Mouse (Mus musculus): ENCODE results near the gene Nr1h5. TPM values are rescaled to one million over a fixed set of nuclear protein-coding genes. Genes with fewer than 3 reads are reported as not detected.

Nr1h5 gene
- polyA plus RNA-seq, 1 experiment from 2014 or later = not detected

DNA sequence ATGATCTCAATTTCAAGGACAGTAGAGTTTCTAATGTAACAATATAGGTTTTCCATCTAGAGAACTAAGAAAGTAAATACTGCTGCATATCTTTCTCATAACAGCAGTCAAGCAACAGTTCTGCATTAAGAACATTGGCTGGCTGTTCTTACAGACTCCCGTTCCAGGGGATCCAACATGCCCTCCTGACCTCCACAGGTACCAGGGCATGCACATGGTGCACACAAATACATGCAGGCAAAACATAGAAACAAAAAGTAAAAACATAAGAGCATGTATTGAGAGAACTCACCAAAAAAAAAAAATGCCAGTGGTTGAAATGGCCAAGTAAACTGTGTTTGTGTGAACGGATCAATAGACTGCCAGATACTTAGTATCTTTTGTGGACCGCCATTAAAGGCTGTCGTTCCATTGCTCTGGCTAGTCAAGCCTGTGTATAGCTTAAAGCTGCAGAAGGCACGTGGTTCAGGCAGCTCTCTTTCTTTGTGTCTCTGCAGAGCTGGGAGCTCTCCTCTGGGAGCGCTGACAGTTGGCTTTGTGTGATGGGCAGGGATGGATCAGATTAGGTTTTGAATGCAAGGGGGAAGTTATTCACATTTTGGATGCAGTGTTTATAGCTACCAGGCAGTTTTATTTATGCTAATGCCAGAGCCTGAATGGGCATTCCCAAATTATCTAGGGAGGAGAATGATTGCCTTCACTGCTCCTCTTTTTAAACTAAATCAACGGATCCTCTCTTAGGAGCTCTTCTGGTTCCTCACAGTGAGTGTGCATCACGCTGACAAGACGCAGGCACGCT is 15.8 kb upstream of the Nr1h5 start:
- 6% methylated on average over 10 of the region's 10 CpGs for WGBS
- peak; percentile 100 for ATAC-seq

GRCm38 (mm10) chr3:102976906-102977305 is 13.0 kb upstream of the Nr1h5 start:
- Histone ChIP-seq H3K4me2 (ENCODE audit: low read length) (no peak overlapping the region), H3K4me3 (replicated peaks; ENCODE audit: low read length) (no peak overlapping the region), H3K27ac (ENCODE audit: low read length) (no peak overlapping the region), H3K9me3 (ENCODE audit: control insufficient read depth, low read length) (no peaks in the 10 kb centered on the region), H3K4me1 (replicated peaks; ENCODE audit: control insufficient read depth, insufficient read depth, low read length) (peaks cover 7% of the 10 kb centered on the region), H3K27me3 (replicated peaks; ENCODE audit: control insufficient read depth, insufficient read depth, low read length) (no peaks in the 10 kb centered on the region), H3K36me3 (ENCODE audit: control insufficient read depth, insufficient read depth) (no peaks in the 10 kb centered on the region), H3K9ac (replicated peaks; ENCODE audit: low read depth, low read length) (no peak overlapping the region)
- ATAC-seq = no peak
- WGBS = 80% methylated on average over 4 of the region's 4 CpGs

More for the DNA sequence above, 15.8 kb upstream of the Nr1h5 start:
- Histone ChIP-seq H3K27me3 (replicated peaks; ENCODE audit: control insufficient read depth, insufficient read depth, low read length) (no peaks in the 10 kb centered on the region), H3K4me2 (ENCODE audit: low read length) (peak overlapping the region; percentile 46), H3K4me3 (replicated peaks; ENCODE audit: low read length) (peak overlapping the region; percentile 12), H3K4me1 (replicated peaks; ENCODE audit: control insufficient read depth, insufficient read depth, low read length) (peaks cover 7% of the 10 kb centered on the region), H3K9me3 (ENCODE audit: control insufficient read depth, low read length) (no peaks in the 10 kb centered on the region), H3K27ac (ENCODE audit: low read length) (peak overlapping the region; percentile 78), H3K36me3 (ENCODE audit: control insufficient read depth, insufficient read depth) (no peaks in the 10 kb centered on the region), H3K9ac (replicated peaks; ENCODE audit: low read depth, low read length) (peak overlapping the region; percentile 47)

DNA sequence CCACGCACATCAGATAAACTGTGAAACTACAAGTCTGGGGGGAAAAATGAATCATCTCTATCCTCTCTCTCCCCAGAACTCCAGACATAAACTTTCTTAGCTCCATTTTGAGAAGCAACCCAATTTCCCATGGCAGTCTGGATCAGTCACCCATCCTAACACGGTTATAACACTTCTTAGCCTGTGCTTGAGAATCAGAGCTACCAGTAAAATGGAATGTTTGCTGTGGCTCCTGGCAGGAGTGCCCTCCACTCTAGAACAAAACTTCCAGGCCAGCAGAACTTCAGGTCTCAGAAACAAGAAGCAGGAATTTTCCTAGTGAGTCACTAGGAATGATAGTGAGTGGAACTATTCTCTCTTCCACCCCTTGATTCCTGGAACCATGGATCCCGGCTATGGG is 6.6 kb upstream of the Nr1h5 start:
- Histone ChIP-seq H3K4me2 (ENCODE audit: low read length) (no peak overlapping the region), H3K36me3 (ENCODE audit: control insufficient read depth, insufficient read depth) (no peaks in the 10 kb centered on the region), H3K4me1 (replicated peaks; ENCODE audit: control insufficient read depth, insufficient read depth, low read length) (no peaks in the 10 kb centered on the region), H3K9ac (replicated peaks; ENCODE audit: low read depth, low read length) (no peak overlapping the region), H3K27me3 (replicated peaks; ENCODE audit: control insufficient read depth, insufficient read depth, low read length) (no peaks in the 10 kb centered on the region), H3K4me3 (replicated peaks; ENCODE audit: low read length) (no peak overlapping the region), H3K27ac (ENCODE audit: low read length) (no peak overlapping the region), H3K9me3 (ENCODE audit: control insufficient read depth, low read length) (no peaks in the 10 kb centered on the region)
- 80% methylated on average over 3 of the region's 3 CpGs for WGBS
- ATAC-seq = no peak

GRCm38 (mm10) chr3:102970067-102970466 is 6.1 kb upstream of the Nr1h5 start:
- Histone ChIP-seq H3K4me2 (ENCODE audit: low read length) (no peak overlapping the region), H3K36me3 (ENCODE audit: control insufficient read depth, insufficient read depth) (no peaks in the 10 kb centered on the region), H3K27me3 (replicated peaks; ENCODE audit: control insufficient read depth, insufficient read depth, low read length) (no peaks in the 10 kb centered on the region), H3K4me3 (replicated peaks; ENCODE audit: low read length) (no peak overlapping the region), H3K27ac (ENCODE audit: low read length) (no peak overlapping the region), H3K9ac (replicated peaks; ENCODE audit: low read depth, low read length) (no peak overlapping the region), H3K9me3 (ENCODE audit: control insufficient read depth, low read length) (no peaks in the 10 kb centered on the region), H3K4me1 (replicated peaks; ENCODE audit: control insufficient read depth, insufficient read depth, low read length) (no peaks in the 10 kb centered on the region)
- WGBS = 40% methylated on average over 9 of the region's 9 CpGs
- ATAC-seq = no peak

DNA sequence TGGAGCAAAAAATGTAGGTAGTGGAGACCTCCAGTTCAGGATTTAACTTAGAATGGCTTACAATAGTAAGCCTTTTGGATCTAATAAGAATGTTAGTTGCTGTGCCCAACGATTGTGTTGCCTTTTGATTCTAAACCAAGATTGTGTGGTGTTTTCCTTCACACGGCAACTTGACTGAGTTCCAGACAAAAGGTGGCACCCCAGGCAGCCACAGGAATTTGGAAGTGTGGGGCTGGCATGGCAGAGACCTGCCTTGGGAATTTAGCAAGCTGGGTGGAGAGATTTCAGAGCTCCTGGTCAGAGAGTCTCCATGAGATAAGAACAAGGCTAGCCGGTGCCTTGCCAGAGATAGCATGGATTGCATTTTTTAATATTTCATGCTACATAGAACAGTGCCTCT is 8.3 kb downstream of the Nr1h5 start:
- Histone ChIP-seq H3K36me3 (ENCODE audit: control insufficient read depth, insufficient read depth) (no peaks in the 10 kb centered on the region), H3K4me1 (replicated peaks; ENCODE audit: control insufficient read depth, insufficient read depth, low read length) (no peaks in the 10 kb centered on the region), H3K9ac (replicated peaks; ENCODE audit: low read depth, low read length) (no peak overlapping the region), H3K27me3 (replicated peaks; ENCODE audit: control insufficient read depth, insufficient read depth, low read length) (no peaks in the 10 kb centered on the region), H3K27ac (ENCODE audit: low read length) (no peak overlapping the region), H3K4me2 (ENCODE audit: low read length) (no peak overlapping the region), H3K9me3 (ENCODE audit: control insufficient read depth, low read length) (no peaks in the 10 kb centered on the region), H3K4me3 (replicated peaks; ENCODE audit: low read length) (no peak overlapping the region)
- WGBS = 43% methylated on average over 3 of the region's 3 CpGs
- no peak for ATAC-seq

DNA sequence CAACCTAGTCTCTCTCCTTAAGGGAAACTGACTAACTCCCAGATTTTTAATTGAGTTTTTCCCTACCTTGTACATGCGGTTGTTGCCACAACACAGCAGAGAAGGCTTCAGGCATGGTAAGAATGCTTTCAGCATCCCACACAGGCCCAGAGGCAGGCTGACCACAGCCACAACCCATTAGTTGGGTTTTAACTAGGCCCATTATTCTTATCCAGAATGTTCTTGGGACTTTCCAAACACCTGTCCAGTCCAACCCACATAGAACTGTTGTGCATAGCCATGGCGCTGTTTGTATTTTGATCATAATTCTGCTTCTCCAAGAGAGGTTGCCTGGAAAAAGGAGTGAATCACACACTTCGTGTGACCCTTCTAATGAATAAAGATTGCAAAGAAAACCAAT is 8.8 kb downstream of the Nr1h5 start:
- Histone ChIP-seq H3K4me3 (replicated peaks; ENCODE audit: low read length) (no peak overlapping the region), H3K9ac (replicated peaks; ENCODE audit: low read depth, low read length) (no peak overlapping the region), H3K36me3 (ENCODE audit: control insufficient read depth, insufficient read depth) (no peaks in the 10 kb centered on the region), H3K4me1 (replicated peaks; ENCODE audit: control insufficient read depth, insufficient read depth, low read length) (no peaks in the 10 kb centered on the region), H3K9me3 (ENCODE audit: control insufficient read depth, low read length) (no peaks in the 10 kb centered on the region), H3K27ac (ENCODE audit: low read length) (no peak overlapping the region), H3K4me2 (ENCODE audit: low read length) (no peak overlapping the region), H3K27me3 (replicated peaks; ENCODE audit: control insufficient read depth, insufficient read depth, low read length) (no peaks in the 10 kb centered on the region)
- no peak for ATAC-seq
- 85% methylated on average over 3 of the region's 3 CpGs for WGBS

GRCm38 (mm10) chr3:102954476-102954875 is 9.5 kb downstream of the Nr1h5 start:
- no peak for ATAC-seq

DNA sequence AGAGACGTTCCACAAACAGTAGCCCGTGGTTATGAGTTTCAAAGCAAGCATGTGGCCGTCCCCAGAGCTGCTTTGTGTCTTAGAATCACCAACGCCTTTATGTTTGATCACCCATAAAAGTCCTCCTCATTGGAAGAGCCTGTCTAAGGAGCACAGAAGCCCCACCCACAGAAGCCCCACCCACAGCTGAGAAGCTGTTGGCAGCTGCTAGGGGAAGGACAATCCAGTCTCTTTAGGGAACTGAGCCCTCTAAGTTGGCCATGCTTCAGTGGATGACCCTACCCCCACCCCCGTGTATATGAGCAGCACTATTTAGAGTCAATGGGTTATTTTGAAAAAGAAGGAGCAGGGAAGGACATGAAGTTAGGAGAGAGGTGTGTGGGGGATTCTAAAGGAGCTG is 17.1 kb downstream of the Nr1h5 start:
- Histone ChIP-seq H3K9ac (replicated peaks; ENCODE audit: low read depth, low read length) (no peak overlapping the region), H3K9me3 (ENCODE audit: control insufficient read depth, low read length) (no peaks in the 10 kb centered on the region), H3K4me3 (replicated peaks; ENCODE audit: low read length) (no peak overlapping the region), H3K4me1 (replicated peaks; ENCODE audit: control insufficient read depth, insufficient read depth, low read length) (no peaks in the 10 kb centered on the region), H3K27ac (ENCODE audit: low read length) (no peak overlapping the region), H3K4me2 (ENCODE audit: low read length) (no peak overlapping the region), H3K36me3 (ENCODE audit: control insufficient read depth, insufficient read depth) (no peaks in the 10 kb centered on the region), H3K27me3 (replicated peaks; ENCODE audit: control insufficient read depth, insufficient read depth, low read length) (no peaks in the 10 kb centered on the region)
- 44% methylated on average over 5 of the region's 5 CpGs for WGBS
- ATAC-seq = no peak

More at GRCm38 (mm10) chr3:102954476-102954875, 9.5 kb downstream of the Nr1h5 start:
- Histone ChIP-seq H3K4me1 (replicated peaks; ENCODE audit: control insufficient read depth, insufficient read depth, low read length) (no peaks in the 10 kb centered on the region), H3K27ac (ENCODE audit: low read length) (no peak overlapping the region), H3K9me3 (ENCODE audit: control insufficient read depth, low read length) (no peaks in the 10 kb centered on the region), H3K4me2 (ENCODE audit: low read length) (no peak overlapping the region), H3K27me3 (replicated peaks; ENCODE audit: control insufficient read depth, insufficient read depth, low read length) (no peaks in the 10 kb centered on the region), H3K4me3 (replicated peaks; ENCODE audit: low read length) (no peak overlapping the region), H3K36me3 (ENCODE audit: control insufficient read depth, insufficient read depth) (no peaks in the 10 kb centered on the region), H3K9ac (replicated peaks; ENCODE audit: low read depth, low read length) (no peak overlapping the region)
- 94% methylated on average over 12 of the region's 12 CpGs for WGBS

- H3K9ac ChIP-seq (replicated peaks; ENCODE audit: low read depth, low read length) = no peak overlapping the region
- H3K4me3 ChIP-seq (replicated peaks; ENCODE audit: low read length) = no peak overlapping the region
- H3K27ac ChIP-seq (ENCODE audit: low read length) = no peak overlapping the region
- no peaks in the 10 kb centered on the region for H3K9me3 ChIP-seq (ENCODE audit: control insufficient read depth, low read length)
- no peaks in the 10 kb centered on the region for H3K36me3 ChIP-seq (ENCODE audit: control insufficient read depth, insufficient read depth)
- no peak overlapping the region for H3K4me2 ChIP-seq (ENCODE audit: low read length)
- H3K27me3 ChIP-seq (replicated peaks; ENCODE audit: control insufficient read depth, insufficient read depth, low read length) = no peaks in the 10 kb centered on the region
- 82% methylated on average over 3 of the region's 3 CpGs for WGBS
- no peak for ATAC-seq
- H3K4me1 ChIP-seq (replicated peaks; ENCODE audit: control insufficient read depth, insufficient read depth, low read length) = no peaks in the 10 kb centered on the region
Measured at GRCm38 (mm10) chr3:102946312-102946711, 17.6 kb downstream of the Nr1h5 start.
